Mouse (Mus musculus) neutrophil, adult 5-6 weeks (primary cell): Measurements from ENCODE around the gene Exoc3l4. TPM values are rescaled to one million over a fixed set of nuclear protein-coding genes. Genes with fewer than 3 reads are reported as not detected.

Source experiments
- ATAC-seq: fragments of 151-379, 151-347 bp; 2 replicates; pipeline ENCODE4 v1.8.0; 2017; ENCODE audit warnings: mild to moderate bottlenecking, moderate TSS enrichment; ENCODE audit not compliant: insufficient number of reproducible peaks, poor library complexity, low FRiP score, severe bottlenecking; ENCODE audit errors: extremely low read depth
- total RNA-seq: library from RNA; stranded (forward); fragments of 200-1000 nt; gene quantifications from 2 replicates; pipeline ENCODE4 v1.2.3, GENCODE M21; 2017

Gene Exoc3l4
- total RNA-seq, 1 experiment from 2014 or later, result not detected

GRCm38 (mm10) chr12:111474384-111474783 lies 57.6 kb downstream of the Exoc3l4 start:
- ATAC-seq, result no peak

DNA sequence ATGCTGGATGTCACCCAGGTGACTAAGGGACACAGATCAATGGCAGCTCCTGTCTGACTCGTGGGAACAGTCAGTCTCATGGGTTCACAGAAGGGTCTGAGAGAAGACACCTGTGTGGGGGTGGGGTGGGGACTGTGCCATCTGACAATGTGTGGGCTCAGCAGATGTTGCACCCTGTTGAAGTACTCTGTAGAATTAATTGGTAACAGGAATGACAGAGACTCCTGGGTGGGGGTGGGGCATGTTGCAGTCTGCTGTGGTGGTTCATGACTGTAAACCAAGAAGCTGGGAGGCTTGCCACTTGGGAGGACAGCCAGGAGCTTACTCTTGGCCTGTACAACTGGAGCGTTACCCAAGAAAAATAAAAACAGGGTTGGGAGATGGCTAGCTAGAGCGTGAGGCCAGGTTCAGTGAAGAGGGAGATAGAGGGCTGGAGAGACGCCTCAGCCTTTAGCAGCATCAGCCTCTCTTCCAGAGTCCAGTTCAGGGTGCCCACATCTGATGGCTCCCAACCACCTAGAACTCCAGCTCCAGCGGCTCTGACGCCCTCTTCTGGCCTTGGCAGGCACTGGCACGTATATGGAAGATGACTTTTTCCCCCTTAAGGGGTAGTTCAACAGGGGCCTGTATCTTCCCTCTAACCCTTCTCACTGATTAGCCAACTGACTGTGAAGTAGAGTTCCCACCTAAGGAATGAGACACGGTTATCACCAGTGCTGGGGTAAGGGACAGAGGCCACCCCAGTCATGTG lies 58.3 kb downstream of the Exoc3l4 start:
- ATAC-seq, result no peak

DNA sequence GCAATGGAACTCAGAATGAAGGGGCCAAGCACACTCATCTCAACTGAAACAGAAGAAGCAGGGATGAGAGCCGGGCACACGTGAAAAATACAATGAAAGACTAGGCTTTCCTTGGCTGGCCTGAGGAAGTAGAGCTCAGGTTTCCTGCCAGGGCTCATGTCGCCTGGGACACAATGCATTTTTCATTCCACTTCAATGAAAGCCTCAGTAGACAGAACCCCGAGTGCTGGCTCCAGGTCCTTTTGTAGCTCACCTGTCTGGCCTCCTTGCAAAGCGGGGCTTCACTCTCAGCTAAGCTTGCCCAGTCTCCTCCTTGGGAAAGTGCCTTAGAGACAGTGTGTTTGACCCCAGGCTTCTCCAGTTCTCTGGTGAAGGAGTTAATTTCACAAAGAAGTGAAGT lies 62.1 kb downstream of the Exoc3l4 start:
- no peak for ATAC-seq

- 0 out of 2 replicates have a peak, but pooled peaks have one; percentile 24 for ATAC-seq
Measured at GRCm38 (mm10) chr12:111479917-111480316, 63.1 kb downstream of the Exoc3l4 start.

Other genes with a start within 250 kb of the Exoc3l4 start
- 0.98 TPM in 1 of 2 replicates, not detected in the other for gene 4930595D18Rik, start 232.5 kb upstream of the Exoc3l4 start, total RNA-seq
- 0.61 and 1.2 TPM in 2 replicates for gene Amn, start 145.9 kb upstream of the Exoc3l4 start, total RNA-seq
- 3.1 and 4.8 TPM in 2 replicates for gene Cdc42bpb, start 39.3 kb upstream of the Exoc3l4 start, total RNA-seq
- not detected in 2 replicates for gene Lbhd2, start 10.2 kb upstream of the Exoc3l4 start, total RNA-seq
- 347 and 441 TPM in 2 replicates for gene Tnfaip2, start 25.5 kb downstream of the Exoc3l4 start, total RNA-seq
- not detected in 2 replicates for gene Gm266, start 68.8 kb downstream of the Exoc3l4 start, total RNA-seq
- gene Eif5, start 121.0 kb downstream of the Exoc3l4 start, total RNA-seq, result 424 and 432 TPM in 2 replicates
- 125 and 130 TPM in 2 replicates for gene Mark3, start 157.5 kb downstream of the Exoc3l4 start, total RNA-seq